Comparison of ENCODE assay signal across 28 mouse cellular contexts in the genomic region with DNA sequence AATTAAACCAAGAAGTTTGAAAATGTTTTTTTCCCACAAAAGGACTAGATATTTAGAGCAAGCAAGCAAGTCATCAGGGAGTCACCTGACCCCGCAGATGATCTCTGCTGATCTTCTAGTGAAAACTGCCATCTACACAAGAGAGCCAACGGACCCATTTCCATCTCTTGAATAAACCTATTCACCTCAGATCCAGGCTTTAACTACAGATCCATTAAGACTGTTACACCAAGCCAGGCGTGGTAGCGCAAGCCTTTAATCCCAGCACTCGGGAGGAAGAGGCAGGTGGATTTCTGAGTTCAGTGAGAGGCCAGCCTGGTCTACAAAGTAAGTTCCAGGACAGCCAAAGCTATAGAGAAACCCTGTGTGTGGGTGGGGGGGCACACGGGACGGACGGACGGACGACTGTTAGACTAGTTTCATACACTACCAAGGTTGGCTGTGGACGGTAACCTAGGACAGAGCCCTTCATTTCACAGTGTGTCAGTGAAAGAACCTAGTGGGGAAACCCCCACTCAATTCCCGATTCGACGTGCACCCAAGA. TPM values are rescaled to one million over a fixed set of nuclear protein-coding genes. Genes with fewer than 3 reads are reported as not detected.
DNase-seq lines count a peak whose midpoint lies in the region; ATAC-seq and TF ChIP-seq lines count a peak whose summit lies in the region.
"Had no signal": no experiment of that assay in that cellular context is flagged by ENCODE, and none has a peak within 500 bp of the region (broad histone marks: within the 10 kb centered on the region; RNA-seq: fewer than 3 reads in every experiment).

No protein-coding gene starts in this region.

- no peak for ATAC-seq in liver, postnatal 0 days
- no peak for ATAC-seq in neural tube, embryonic 15.5 days (ENCODE audit: low FRiP score)
- ATAC-seq: activated CD4-positive, CD25-positive, alpha-beta regulatory T cell, adult 4 months; forebrain, embryonic 14.5 days; forebrain, postnatal 0 days; hindbrain, postnatal 0 days; inflammation-experienced regulatory T-cells, adult 6 months; intestine, embryonic 16.5 days had no signal

- WGBS in liver, adult 2 months: 97% methylated on average over 14 of the region's 14 CpGs
- 96% methylated on average over 14 of the region's 14 CpGs for WGBS in liver, postnatal 0 days (ENCODE audit: insufficient replicate concordance)
- 96% methylated on average over 14 of the region's 14 CpGs for WGBS in neural tube, embryonic 15.5 days

- no peak overlapping the region for H3K4me3 ChIP-seq in liver, adult 2 months (ENCODE audit: insufficient read depth, low read depth, low read length)
- H3K4me3 ChIP-seq in liver, postnatal 0 days (ENCODE audit: low read depth, low read length): no peak overlapping the region
- no peak overlapping the region for H3K4me3 ChIP-seq in neural tube, embryonic 15.5 days (replicated peaks)
- H3K4me3 ChIP-seq: embryonic facial prominence, embryonic 12.5 days; embryonic facial prominence, embryonic 15.5 days; gastrocnemius, adult 2 months; heart, embryonic 10.5 days; heart, embryonic 13.5 days had no signal

- peaks cover 10% of the 10 kb centered on the region for H3K4me1 ChIP-seq in liver, adult 2 months (ENCODE audit: control insufficient read depth, insufficient read depth, low read length)
- peaks cover 13% of the 10 kb centered on the region for H3K4me1 ChIP-seq in liver, postnatal 0 days (ENCODE audit: insufficient read depth)
- peaks cover 5% of the 10 kb centered on the region; the same call in 1 of the 2 replicates for H3K4me1 ChIP-seq in neural tube, embryonic 15.5 days
- H3K4me1 ChIP-seq: embryonic facial prominence, embryonic 15.5 days had no signal

- no peak overlapping the region for H3K4me2 ChIP-seq in liver, postnatal 0 days (ENCODE audit: low read depth, low read length)
- H3K4me2 ChIP-seq in neural tube, embryonic 15.5 days: no peak overlapping the region
- H3K4me2 ChIP-seq: embryonic facial prominence, embryonic 12.5 days; embryonic facial prominence, embryonic 15.5 days; heart, embryonic 13.5 days; hindbrain, embryonic 14.5 days had no signal

- no peak overlapping the region for H3K9ac ChIP-seq in liver, adult 2 months (ENCODE audit: low read depth, low read length)
- H3K9ac ChIP-seq in liver, postnatal 0 days (replicated peaks): no peak overlapping the region
- no peak overlapping the region for H3K9ac ChIP-seq in neural tube, embryonic 15.5 days (replicated peaks)
- H3K9ac ChIP-seq: embryonic facial prominence, embryonic 12.5 days; embryonic facial prominence, embryonic 15.5 days; forebrain, postnatal 0 days; heart, embryonic 13.5 days; hindbrain, embryonic 14.5 days had no signal

- no peak for TF ChIP-seq EP300 in liver, postnatal 0 days (IDR thresholded peaks at IDR 0.05; ENCODE audit: low read depth)

- no peaks in the 10 kb centered on the region for H3K9me3 ChIP-seq in liver, postnatal 0 days (ENCODE audit: low read length)
- H3K9me3 ChIP-seq in neural tube, embryonic 15.5 days (replicated peaks): no peaks in the 10 kb centered on the region
- H3K9me3 ChIP-seq: embryonic facial prominence, embryonic 12.5 days; embryonic facial prominence, embryonic 15.5 days; heart, embryonic 10.5 days; heart, embryonic 13.5 days had no signal

- H3K27me3 ChIP-seq in liver, adult 2 months (ENCODE audit: control insufficient read depth, insufficient read depth, low read length): no peaks in the 10 kb centered on the region
- no peaks in the 10 kb centered on the region for H3K27me3 ChIP-seq in liver, postnatal 0 days (ENCODE audit: insufficient read depth, low read length)
- no peaks in the 10 kb centered on the region for H3K27me3 ChIP-seq in neural tube, embryonic 15.5 days (replicated peaks)
- H3K27me3 ChIP-seq: embryonic facial prominence, embryonic 12.5 days; embryonic facial prominence, embryonic 15.5 days; heart, embryonic 13.5 days had no signal

- TF ChIP-seq CTCF in liver, adult 2 months (IDR thresholded peaks at IDR 0.05; ENCODE audit: low read depth, low read length): no peak
- no peak for TF ChIP-seq CTCF in liver, postnatal 0 days (IDR thresholded peaks at IDR 0.05; ENCODE audit: low read depth)

- no peaks in the 10 kb centered on the region for H3K36me3 ChIP-seq in liver, adult 2 months (ENCODE audit: control insufficient read depth, insufficient read depth, low read length)
- H3K36me3 ChIP-seq in liver, postnatal 0 days (replicated peaks; ENCODE audit: insufficient read depth, low read length): no peaks in the 10 kb centered on the region
- no peaks in the 10 kb centered on the region for H3K36me3 ChIP-seq in neural tube, embryonic 15.5 days
- H3K36me3 ChIP-seq: embryonic facial prominence, embryonic 15.5 days; heart, embryonic 10.5 days had no signal

- DNase-seq in liver, adult 2 months (ENCODE audit: extremely low read depth, low read depth, low spot score): no peak
- DNase-seq in liver, postnatal 0 days: no peak
- peak; percentile 71 for DNase-seq in ES-CJ7 (ENCODE audit: low read depth, low spot score)
- peak; percentile 39 for DNase-seq in WW6 (ENCODE audit: low read depth, low spot score)
- DNase-seq in thymus, postnatal 25 days: no peak
- DNase-seq in cerebellum, adult 9-10 months: no peak
- DNase-seq: adrenal gland, adult 8-10 months; adrenal gland, postnatal 25 days; B cell, adult 2 months; cerebellum, adult 11-12 months; cerebellum, adult 8-10 months; cerebellum, postnatal 14 days; forebrain, postnatal 0 days; gastrocnemius, postnatal 14 days; heart, adult 18-20 months; heart, postnatal 14 days had no signal

- 0 out of 2 replicates have a peak overlapping the region, but pooled peaks have one; percentile 12 for H3K27ac ChIP-seq in liver, adult 2 months (replicated peaks; ENCODE audit: insufficient read depth, low read depth, low read length)
- H3K27ac ChIP-seq in liver, postnatal 0 days (ENCODE audit: low read depth): no peak overlapping the region
- no peak overlapping the region for H3K27ac ChIP-seq in neural tube, embryonic 15.5 days (replicated peaks)
- H3K27ac ChIP-seq: embryonic facial prominence, embryonic 12.5 days; embryonic facial prominence, embryonic 15.5 days; gastrocnemius, adult 2 months; heart, embryonic 10.5 days; heart, embryonic 13.5 days; hindbrain, embryonic 14.5 days; hindbrain, postnatal 0 days had no signal

- no peak for TF ChIP-seq POLR2A in liver, adult 2 months (IDR thresholded peaks at IDR 0.05; ENCODE audit: extremely low read depth, insufficient read depth, low read length)

- peaks cover 53% of the 10 kb centered on the region; the same call in 1 of the 2 replicates for H3K79me2 ChIP-seq in liver, adult 2 months (ENCODE audit: control insufficient read depth, insufficient read depth, low read length)

RNA-seq across cellular contexts. Expression of gene Ppp6r3, which starts 42.8 kb away (rescaled TPM):
- 57.5 and 63.7 TPM in 2 replicates for total RNA-seq in liver, adult 2 months (2014; rRNA removed)
- 24.7 and 27.7 TPM in 2 replicates for polyA plus RNA-seq in liver, adult 2 months (2012; rRNA removed)
- polyA plus RNA-seq in liver, postnatal 0 days (2015; fragmentation: Nextera tagmentation; extraction: Ambion mirVana): 14.5 and 16.4 TPM in 2 replicates
- polyA plus RNA-seq in neural tube, embryonic 15.5 days (2015; fragmentation: Nextera tagmentation; extraction: Ambion mirVana): 50.2 and 54.4 TPM in 2 replicates

Comparison
In these comparisons a context has a peak if more than half of its experiments do, and no peak if none do; other contexts are left out.
1. DNase-seq: peak in ES-CJ7 (single experiment) and WW6 (single experiment); none in liver, adult 2 months (single experiment), liver, postnatal 0 days (single experiment), thymus, postnatal 25 days (single experiment) and cerebellum, adult 9-10 months (single experiment).